Mouse (Mus musculus) lung, postnatal 0 days (tissue): ENCODE data around the gene Cops8. TPM values are rescaled to one million over a fixed set of nuclear protein-coding genes. Genes with fewer than 3 reads are reported as not detected.
A peak's percentile ranks its signal among the peaks of the same experiment; 100 is the strongest.

ENCODE experiments used
- ATAC-seq: fragments of 200-750 bp; cut with Nextera tagmentation; 2 replicates; pipeline ENCODE4 v1.8.0; 2017; ENCODE audit warnings: moderate library complexity
- DNase-seq: peaks from one replicate; pipeline ENCODE4 v3.0.0-alpha.2; 2016; ENCODE audit warnings: low spot score
- H3K27ac ChIP-seq: fragments of 300-500 bp; sonication (generic); 2 replicates; pipeline ENCODE4 v1.5.1; 2014; ENCODE audit warnings: antibody characterized with exemption, mild to moderate bottlenecking, low read length, mixed read lengths
- H3K27me3 ChIP-seq: fragments of 300-500 bp; sonication (generic); replicated peaks from 2 replicates; pipeline ENCODE4 v1.6.1; 2014; ENCODE audit warnings: low read length, mixed read lengths; ENCODE audit not compliant: insufficient read depth
- H3K36me3 ChIP-seq: fragments of 300-500 bp; sonication (generic); 2 replicates; pipeline ENCODE4 v1.6.1; 2014; ENCODE audit warnings: low read length, mixed read lengths; ENCODE audit not compliant: insufficient read depth
- H3K4me1 ChIP-seq: fragments of 300-500 bp; sonication (generic); 2 replicates; pipeline ENCODE4 v1.6.1; 2014; ENCODE audit warnings: antibody characterized with exemption, low read depth, low read length, mixed read lengths; ENCODE audit not compliant: insufficient read depth
- H3K4me2 ChIP-seq: fragments of 300-500 bp; sonication (generic); replicated peaks from 2 replicates; pipeline ENCODE4 v1.6.1; 2014; ENCODE audit warnings: low read depth, mild to moderate bottlenecking, low read length, moderate library complexity, mixed read lengths
- H3K4me3 ChIP-seq: fragments of 300-500 bp; sonication (generic); 2 replicates; pipeline ENCODE4 v1.5.1; 2014; ENCODE audit warnings: low read depth, low read length
- H3K9ac ChIP-seq: fragments of 300-500 bp; sonication (generic); replicated peaks from 2 replicates; pipeline ENCODE4 v1.6.1; 2014; ENCODE audit warnings: low read depth, mild to moderate bottlenecking
- H3K9me3 ChIP-seq: fragments of 300-500 bp; sonication (generic); 2 replicates; pipeline ENCODE4 v1.6.1; 2016; ENCODE audit warnings: low read length, mixed read lengths
- CTCF ChIP-seq: IDR thresholded peaks from 2 replicates; pipeline ENCODE4 v1.5.1; 2016; ENCODE audit warnings: antibody characterized with exemption, mild to moderate bottlenecking
- EP300 ChIP-seq: IDR thresholded peaks from 2 replicates; pipeline ENCODE4 v1.6.1; 2016; ENCODE audit warnings: antibody characterized with exemption, mild to moderate bottlenecking, control low read depth
- WGBS: fragments of 180-500 bp; shearing (Covaris S2); extraction: QIAGEN DNeasy Blood & Tissue Kit; methylation state at CpG from one replicate; pipeline ENCODE4 v1.1.7; 2014; 5-methylcytosine and 5-hydroxymethylcytosine counted together
- polyA plus RNA-seq: library from polyadenylated mRNA; unstranded; fragments of >200 nt; fragmentation: Nextera tagmentation; extraction: Ambion mirVana; gene quantifications from 2 replicates; pipeline ENCODE4 v1.2.1, GENCODE M21; 2015

Cops8 gene
- polyA plus RNA-seq, 1 experiment from 2014 or later = 79.7 TPM

GRCm38 (mm10) chr1:90574845-90575244, 27.9 kb upstream of the Cops8 start:
- H3K36me3 ChIP-seq = no peaks in the 10 kb centered on the region
- DNase-seq (no peak), ATAC-seq (no peak)
- H3K4me3 ChIP-seq = no peak overlapping the region
- no peak overlapping the region for H3K4me2 ChIP-seq
- H3K4me1 ChIP-seq = no peaks in the 10 kb centered on the region
- TF ChIP-seq CTCF (no peak), EP300 (no peak)
- H3K9me3 ChIP-seq = no peaks in the 10 kb centered on the region
- no peak overlapping the region for H3K9ac ChIP-seq
- no peaks in the 10 kb centered on the region; the same call in 1 of the 2 replicates for H3K27me3 ChIP-seq
- no peak overlapping the region for H3K27ac ChIP-seq
- 67% methylated on average over 3 of the region's 3 CpGs for WGBS

GRCm38 (mm10) chr1:90577417-90577816, 25.4 kb upstream of the Cops8 start:
- Histone ChIP-seq H3K27ac (no peak overlapping the region), H3K36me3 (no peaks in the 10 kb centered on the region), H3K9ac (no peak overlapping the region), H3K4me1 (no peaks in the 10 kb centered on the region), H3K27me3 (no peaks in the 10 kb centered on the region; the same call in 1 of the 2 replicates), H3K4me2 (no peak overlapping the region), H3K4me3 (no peak overlapping the region), H3K9me3 (no peaks in the 10 kb centered on the region)
- TF ChIP-seq EP300 (no peak), CTCF (peak; percentile 32; the same call in 1 of the 2 replicates)
- 68% methylated on average over 5 of the region's 5 CpGs for WGBS
- no peak for DNase-seq
- ATAC-seq = no peak

GRCm38 (mm10) chr1:90582635-90583034, 20.1 kb upstream of the Cops8 start:
- Histone ChIP-seq H3K9ac (no peak overlapping the region), H3K9me3 (no peaks in the 10 kb centered on the region), H3K27me3 (no peaks in the 10 kb centered on the region), H3K36me3 (no peaks in the 10 kb centered on the region), H3K4me2 (no peak overlapping the region), H3K4me3 (no peak overlapping the region), H3K4me1 (no peaks in the 10 kb centered on the region), H3K27ac (no peak overlapping the region)
- ATAC-seq (no peak), DNase-seq (no peak)
- no peak for TF ChIP-seq EP300
- no peak for TF ChIP-seq CTCF
- WGBS = 75% methylated on average over 7 of the region's 7 CpGs

GRCm38 (mm10) chr1:90588021-90588734, 14.6 kb upstream of the Cops8 start:
- peak; percentile 63 for ATAC-seq
- Histone ChIP-seq H3K9me3 (no peaks in the 10 kb centered on the region), H3K4me1 (no peaks in the 10 kb centered on the region), H3K4me3 (no peak overlapping the region), H3K9ac (no peak overlapping the region), H3K4me2 (no peak overlapping the region), H3K27ac (no peak overlapping the region), H3K27me3 (no peaks in the 10 kb centered on the region), H3K36me3 (no peaks in the 10 kb centered on the region)
- TF ChIP-seq CTCF = peak; percentile 79
- TF ChIP-seq EP300 = peak; percentile 56
- peak; percentile 89 for DNase-seq
- WGBS = 55% methylated on average over 9 of the region's 9 CpGs

- ATAC-seq = peak; percentile 57
Measured at GRCm38 (mm10) chr1:90590797-90591196, 12.0 kb upstream of the Cops8 start.

GRCm38 (mm10) chr1:90592784-90593183, 10.0 kb upstream of the Cops8 start:
- TF ChIP-seq CTCF = peak; percentile 92
- no peak for TF ChIP-seq EP300
- no peaks in the 10 kb centered on the region for H3K27me3 ChIP-seq
- ATAC-seq (peak; percentile 72), DNase-seq (peak; percentile 70)
- H3K9ac ChIP-seq = no peak overlapping the region
- H3K9me3 ChIP-seq = no peaks in the 10 kb centered on the region
- no peak overlapping the region for H3K27ac ChIP-seq
- H3K4me2 ChIP-seq = no peak overlapping the region
- 16% methylated on average over 6 of the region's 6 CpGs for WGBS
- H3K4me3 ChIP-seq = no peak overlapping the region
- H3K4me1 ChIP-seq = no peaks in the 10 kb centered on the region
- H3K36me3 ChIP-seq = no peaks in the 10 kb centered on the region

More at GRCm38 (mm10) chr1:90590797-90591196, 12.0 kb upstream of the Cops8 start:
- Histone ChIP-seq H3K9ac (no peak overlapping the region), H3K4me3 (no peak overlapping the region), H3K9me3 (no peaks in the 10 kb centered on the region), H3K27me3 (no peaks in the 10 kb centered on the region), H3K27ac (no peak overlapping the region), H3K4me2 (no peak overlapping the region), H3K36me3 (no peaks in the 10 kb centered on the region), H3K4me1 (no peaks in the 10 kb centered on the region)
- DNase-seq = peak; percentile 68
- no peak for TF ChIP-seq EP300
- peak; percentile 74 for TF ChIP-seq CTCF
- WGBS = 33% methylated on average over 2 of the region's 2 CpGs
